Mouse (Mus musculus): ENCODE data around the gene Srpr. TPM values are rescaled to one million over a fixed set of nuclear protein-coding genes. Genes with fewer than 3 reads are reported as not detected.

Gene Srpr
- polyA plus RNA-seq, 1 experiment = 96.9 TPM

GRCm38 (mm10) chr9:35161721-35162120, 38.3 kb upstream of the Srpr start:
- H3K4me1 ChIP-seq (ENCODE audit: control insufficient read depth, insufficient read depth, low read length) = no peaks in the 10 kb centered on the region
- H3K27me3 ChIP-seq (ENCODE audit: control insufficient read depth, insufficient read depth, low read length, poor library complexity, severe bottlenecking) = no peaks in the 10 kb centered on the region

GRCm38 (mm10) chr9:35163011-35163690, 36.8 kb upstream of the Srpr start:
- Histone ChIP-seq H3K36me3 (ENCODE audit: control insufficient read depth, insufficient read depth, low read length, poor library complexity, severe bottlenecking) (no peaks in the 10 kb centered on the region; the same call in 1 of the 2 replicates), H3K4me1 (ENCODE audit: control insufficient read depth, insufficient read depth, low read length) (no peaks in the 10 kb centered on the region), H3K9ac (ENCODE audit: low read depth, poor library complexity, severe bottlenecking) (no peak overlapping the region), H3K4me3 (ENCODE audit: low read depth, low read length) (no peak overlapping the region), H3K27ac (ENCODE audit: insufficient read depth, low read length) (no peak overlapping the region), H3K27me3 (ENCODE audit: control insufficient read depth, insufficient read depth, low read length, poor library complexity, severe bottlenecking) (no peaks in the 10 kb centered on the region), H3K9me3 (replicated peaks; ENCODE audit: control insufficient read depth, insufficient read depth, low read length, poor library complexity, severe bottlenecking) (no peaks in the 10 kb centered on the region)
- no peak for TF ChIP-seq POLR2A (IDR thresholded peaks at IDR 0.05; ENCODE audit: insufficient read depth, low read length)
- no peak for TF ChIP-seq CTCF (IDR thresholded peaks at IDR 0.05; ENCODE audit: low read depth, low read length)
- TF ChIP-seq EP300 (IDR thresholded peaks at IDR 0.05; ENCODE audit: insufficient read depth, low read depth, low read length) = no peak

More at GRCm38 (mm10) chr9:35161721-35162120, 38.3 kb upstream of the Srpr start:
- TF ChIP-seq POLR2A (IDR thresholded peaks at IDR 0.05; ENCODE audit: insufficient read depth, low read length) (no peak), EP300 (IDR thresholded peaks at IDR 0.05; ENCODE audit: insufficient read depth, low read depth, low read length) (no peak), CTCF (IDR thresholded peaks at IDR 0.05; ENCODE audit: low read depth, low read length) (no peak)
- Histone ChIP-seq H3K36me3 (ENCODE audit: control insufficient read depth, insufficient read depth, low read length, poor library complexity, severe bottlenecking) (no peaks in the 10 kb centered on the region; the same call in 1 of the 2 replicates), H3K9me3 (replicated peaks; ENCODE audit: control insufficient read depth, insufficient read depth, low read length, poor library complexity, severe bottlenecking) (no peaks in the 10 kb centered on the region), H3K9ac (ENCODE audit: low read depth, poor library complexity, severe bottlenecking) (no peak overlapping the region), H3K4me3 (ENCODE audit: low read depth, low read length) (no peak overlapping the region), H3K27ac (ENCODE audit: insufficient read depth, low read length) (no peak overlapping the region)

GRCm38 (mm10) chr9:35164142-35164874, 35.7 kb upstream of the Srpr start:
- no peak overlapping the region for H3K27ac ChIP-seq (ENCODE audit: insufficient read depth, low read length)
- H3K9ac ChIP-seq (ENCODE audit: low read depth, poor library complexity, severe bottlenecking) = no peak overlapping the region
- H3K4me3 ChIP-seq (ENCODE audit: low read depth, low read length) = no peak overlapping the region
- H3K9me3 ChIP-seq (replicated peaks; ENCODE audit: control insufficient read depth, insufficient read depth, low read length, poor library complexity, severe bottlenecking) = no peaks in the 10 kb centered on the region
- no peaks in the 10 kb centered on the region; the same call in 1 of the 2 replicates for H3K36me3 ChIP-seq (ENCODE audit: control insufficient read depth, insufficient read depth, low read length, poor library complexity, severe bottlenecking)
- H3K27me3 ChIP-seq (ENCODE audit: control insufficient read depth, insufficient read depth, low read length, poor library complexity, severe bottlenecking) = no peaks in the 10 kb centered on the region
- no peaks in the 10 kb centered on the region for H3K4me1 ChIP-seq (ENCODE audit: control insufficient read depth, insufficient read depth, low read length)
- no peak for TF ChIP-seq POLR2A (IDR thresholded peaks at IDR 0.05; ENCODE audit: insufficient read depth, low read length)
- TF ChIP-seq EP300 (IDR thresholded peaks at IDR 0.05; ENCODE audit: insufficient read depth, low read depth, low read length) = no peak
- no peak for TF ChIP-seq CTCF (IDR thresholded peaks at IDR 0.05; ENCODE audit: low read depth, low read length)

- H3K27ac ChIP-seq (ENCODE audit: insufficient read depth, low read length) = no peak overlapping the region
- H3K9ac ChIP-seq (ENCODE audit: low read depth, poor library complexity, severe bottlenecking) = no peak overlapping the region
- peaks cover 4% of the 10 kb centered on the region; the same call in 1 of the 2 replicates for H3K36me3 ChIP-seq (ENCODE audit: control insufficient read depth, insufficient read depth, low read length, poor library complexity, severe bottlenecking)
- TF ChIP-seq EP300 (IDR thresholded peaks at IDR 0.05; ENCODE audit: insufficient read depth, low read depth, low read length) (no peak), POLR2A (IDR thresholded peaks at IDR 0.05; ENCODE audit: insufficient read depth, low read length) (no peak), CTCF (IDR thresholded peaks at IDR 0.05; ENCODE audit: low read depth, low read length) (peak; percentile 19)
- no peaks in the 10 kb centered on the region for H3K27me3 ChIP-seq (ENCODE audit: control insufficient read depth, insufficient read depth, low read length, poor library complexity, severe bottlenecking)
- no peaks in the 10 kb centered on the region for H3K9me3 ChIP-seq (replicated peaks; ENCODE audit: control insufficient read depth, insufficient read depth, low read length, poor library complexity, severe bottlenecking)
- no peaks in the 10 kb centered on the region for H3K4me1 ChIP-seq (ENCODE audit: control insufficient read depth, insufficient read depth, low read length)
- H3K4me3 ChIP-seq (ENCODE audit: low read depth, low read length) = no peak overlapping the region
These were observed 33.7 kb upstream of the Srpr start for GRCm38 (mm10) chr9:35166144-35166797.

- Histone ChIP-seq H3K4me1 (ENCODE audit: control insufficient read depth, insufficient read depth, low read length) (no peaks in the 10 kb centered on the region), H3K36me3 (ENCODE audit: control insufficient read depth, insufficient read depth, low read length, poor library complexity, severe bottlenecking) (peaks cover 4% of the 10 kb centered on the region; the same call in 1 of the 2 replicates), H3K27ac (ENCODE audit: insufficient read depth, low read length) (no peak overlapping the region), H3K9ac (ENCODE audit: low read depth, poor library complexity, severe bottlenecking) (no peak overlapping the region), H3K4me3 (ENCODE audit: low read depth, low read length) (no peak overlapping the region), H3K27me3 (ENCODE audit: control insufficient read depth, insufficient read depth, low read length, poor library complexity, severe bottlenecking) (no peaks in the 10 kb centered on the region), H3K9me3 (replicated peaks; ENCODE audit: control insufficient read depth, insufficient read depth, low read length, poor library complexity, severe bottlenecking) (no peaks in the 10 kb centered on the region)
- TF ChIP-seq EP300 (IDR thresholded peaks at IDR 0.05; ENCODE audit: insufficient read depth, low read depth, low read length) (no peak), CTCF (IDR thresholded peaks at IDR 0.05; ENCODE audit: low read depth, low read length) (no peak), POLR2A (IDR thresholded peaks at IDR 0.05; ENCODE audit: insufficient read depth, low read length) (no peak)
These were observed 33.0 kb upstream of the Srpr start for GRCm38 (mm10) chr9:35166798-35167635.

Data from ES-Bruce4 (cell line).